Mouse (Mus musculus) urinary bladder, postnatal 25 days (tissue): ENCODE measurements around the gene Krtdap.
"Not testable (repeated sequence)": the region's sequence is repeated elsewhere in the genome, so short reads cannot be mapped to it uniquely, and the experiment has no call there.

Source experiments
- DNase-seq: peaks from one replicate; pipeline ENCODE4 v3.0.0; 2022; ENCODE audit warnings: low spot score

Krtdap gene

DNA sequence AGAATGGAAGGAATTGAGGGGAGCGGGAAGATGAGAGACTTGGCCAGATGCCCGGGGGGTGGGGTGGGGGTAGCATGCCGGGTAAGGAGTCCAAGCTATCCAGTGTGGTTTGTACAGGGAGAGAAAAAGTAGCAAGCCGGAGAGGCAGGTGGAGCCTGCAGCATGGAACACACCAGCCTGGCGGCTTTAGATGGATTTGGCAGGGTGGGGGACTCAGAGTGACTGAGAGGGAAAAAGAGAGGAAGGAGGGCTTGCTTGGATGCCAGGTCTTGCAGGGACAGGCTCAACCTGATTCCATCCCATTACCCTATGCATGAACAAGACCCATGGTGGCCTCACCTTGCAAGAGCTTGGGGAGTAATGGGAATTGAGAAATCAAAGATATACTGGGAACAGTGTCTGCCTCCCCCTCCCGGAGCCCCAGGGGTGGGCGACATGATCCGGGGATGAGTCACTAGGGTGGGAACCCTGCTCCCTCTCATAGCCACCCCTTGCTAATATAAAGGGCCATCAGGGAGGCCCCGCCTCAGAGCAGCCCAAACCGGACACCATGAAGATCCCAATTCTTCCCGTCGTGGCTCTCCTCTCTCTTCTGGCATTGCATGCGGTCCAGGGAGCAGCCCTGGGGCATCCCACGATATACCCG is at the start of gene Krtdap:
Krtdap (plus strand) TSS at position 520 of the 646 bp plus-strand sequence.
- DNase-seq, result no peak

- DNase-seq, result not testable (repeated sequence)
Measured at GRCm38 (mm10) chr7:30742570-30742969, 45.1 kb upstream of the Krtdap start.

DNA sequence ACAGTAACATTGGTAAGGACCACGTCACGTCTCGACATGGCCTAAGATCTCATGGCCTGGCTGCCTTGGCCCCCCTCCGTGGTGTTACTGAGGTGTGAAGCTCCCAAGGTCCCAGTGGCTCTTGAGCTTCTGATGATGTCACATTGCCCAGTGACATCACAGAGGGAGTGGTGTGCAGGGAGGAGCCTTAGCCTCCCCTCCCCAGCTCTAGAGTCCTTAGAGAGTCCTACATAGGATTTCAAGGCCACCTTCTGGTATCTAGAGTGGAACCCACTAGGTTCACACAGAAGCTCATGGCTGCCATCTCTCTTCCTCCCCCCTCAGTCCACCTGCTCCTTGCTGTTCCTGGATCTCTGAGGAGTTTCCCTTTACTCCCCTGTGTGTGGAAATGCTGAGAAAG is 44.1 kb upstream of the Krtdap start, which contains the start of gene Gapdhs:
Gapdhs (minus strand) TSS at position 65 of the 400 bp plus-strand sequence.
- not testable (repeated sequence) for DNase-seq

GRCm38 (mm10) chr7:30744022-30744598 is 43.6 kb upstream of the Krtdap start:
- peak; percentile 47 for DNase-seq

- peak; percentile 25 for DNase-seq
Measured at GRCm38 (mm10) chr7:30747525-30748204, 40.0 kb upstream of the Krtdap start.

DNA sequence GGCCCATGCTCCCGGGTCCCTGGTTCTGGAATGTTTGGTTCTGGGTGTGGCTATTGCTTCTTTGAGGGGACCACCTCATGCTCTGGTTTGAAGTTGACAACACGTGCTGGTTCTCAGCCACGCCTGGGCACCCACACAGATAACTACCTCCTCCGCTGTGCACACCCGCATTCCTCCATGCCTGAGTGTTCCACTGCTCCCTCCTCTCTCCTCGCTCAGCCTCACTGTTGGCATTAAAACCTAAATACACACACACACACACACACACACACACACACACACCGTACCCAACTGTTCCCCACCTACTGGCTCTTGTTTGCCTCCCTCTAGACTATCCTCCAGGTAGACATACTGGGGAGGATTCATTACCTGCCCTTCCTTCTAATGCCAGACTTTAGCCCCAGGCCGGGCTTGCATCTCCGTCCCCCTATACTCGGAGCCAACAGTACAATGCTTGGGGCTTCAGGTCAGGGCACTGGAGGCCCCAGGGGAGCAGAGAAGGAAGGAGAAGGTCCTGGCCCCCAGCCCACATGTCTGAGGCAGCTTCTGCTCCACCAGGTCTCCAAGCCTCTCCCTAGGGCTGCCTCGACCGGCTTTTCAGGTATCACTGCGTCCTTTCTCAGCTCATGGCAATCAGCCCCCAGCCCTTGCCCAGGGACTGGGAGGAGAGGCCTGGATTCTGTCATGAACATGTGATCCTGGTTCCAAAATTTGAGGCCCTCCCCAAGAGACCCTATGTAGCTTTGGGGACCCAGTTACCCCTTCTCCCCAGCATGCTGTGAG is 37.7 kb upstream of the Krtdap start:
- peak; percentile 35 for DNase-seq

- no peak for DNase-seq
Measured at GRCm38 (mm10) chr7:30751086-30751669, 36.5 kb upstream of the Krtdap start, which contains the start of gene Sbsn. Gene Sbsn (plus strand): TSS chr7:30751471.

- DNase-seq, result no peak
Measured at GRCm38 (mm10) chr7:30757001-30757400, 30.7 kb upstream of the Krtdap start.

- peak; percentile 37 for DNase-seq
Measured at GRCm38 (mm10) chr7:30758853-30759252, 28.8 kb upstream of the Krtdap start.

DNA sequence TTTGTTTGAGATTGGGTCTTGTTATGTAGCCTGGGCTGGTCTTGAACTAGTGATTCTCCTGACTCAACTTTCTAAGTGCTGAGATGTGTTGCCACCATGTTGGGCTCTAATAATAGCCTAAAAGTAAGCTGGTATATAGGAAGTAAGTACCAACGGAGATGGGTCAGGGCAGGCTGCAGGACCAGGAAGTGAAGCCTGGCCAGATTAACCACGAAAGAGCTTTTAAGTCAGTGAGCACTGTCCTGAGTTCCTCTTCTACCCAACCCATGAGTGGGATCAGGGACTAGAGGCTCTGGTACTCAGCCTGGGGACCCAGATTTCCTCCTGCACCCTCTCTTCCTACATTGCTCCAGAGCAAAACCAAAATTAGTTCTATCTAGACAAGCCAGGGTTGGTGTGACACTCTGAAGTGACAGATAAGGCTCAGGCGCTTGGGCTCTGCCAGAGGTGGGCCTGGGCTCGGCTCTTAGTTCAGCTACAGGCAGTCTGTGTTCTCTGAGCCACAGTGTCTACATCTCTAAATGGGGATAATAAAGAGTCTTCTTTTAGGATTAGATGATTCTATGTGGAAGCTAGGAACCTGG is 25.8 kb upstream of the Krtdap start:
- no peak for DNase-seq

DNA sequence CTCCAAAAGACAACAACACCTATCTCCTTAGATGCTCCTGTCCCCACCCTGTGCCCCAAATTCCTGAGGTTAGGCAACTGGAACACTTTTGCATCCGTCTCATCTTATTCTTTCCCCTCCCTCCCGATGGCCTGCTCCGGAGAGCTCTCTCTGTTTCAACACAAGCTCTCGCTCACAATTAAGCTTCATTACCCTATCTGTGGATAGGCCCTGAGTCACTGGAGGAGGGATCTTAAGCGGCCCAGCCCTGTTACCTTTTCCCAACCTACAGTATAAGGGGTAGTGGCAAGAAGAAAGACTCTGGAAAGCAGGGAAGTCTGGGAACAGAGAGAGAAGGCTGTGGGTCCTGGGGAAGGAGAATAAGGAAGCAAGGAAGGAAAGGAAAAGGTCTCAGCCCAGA is 24.2 kb upstream of the Krtdap start, which contains the start of gene Dmkn:
Dmkn (plus strand) TSS at position 301 of the 400 bp plus-strand sequence.
- no peak for DNase-seq

DNA sequence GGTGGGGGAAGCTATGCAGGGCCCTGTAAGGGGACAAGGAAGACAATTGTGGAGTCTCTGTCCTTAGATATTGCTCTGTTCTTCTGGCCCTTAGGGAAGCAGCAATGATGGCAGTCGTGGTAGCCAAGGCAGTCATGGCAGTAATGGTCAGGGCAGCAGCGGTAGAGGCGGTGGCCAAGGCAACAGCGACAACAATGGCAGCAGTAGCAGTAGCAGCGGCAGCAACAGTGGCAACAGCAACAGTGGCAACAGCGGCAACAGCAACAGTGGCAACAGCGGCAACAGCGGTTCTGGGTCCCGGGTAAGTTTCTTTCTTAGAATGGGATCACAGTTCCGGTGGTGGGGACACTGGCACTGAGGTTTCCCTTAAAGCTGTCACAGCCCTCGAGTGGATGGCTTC is 22.5 kb upstream of the Krtdap start:
- no peak for DNase-seq

- no peak for DNase-seq
Measured at GRCm38 (mm10) chr7:30766408-30766807, 21.3 kb upstream of the Krtdap start.

DNA sequence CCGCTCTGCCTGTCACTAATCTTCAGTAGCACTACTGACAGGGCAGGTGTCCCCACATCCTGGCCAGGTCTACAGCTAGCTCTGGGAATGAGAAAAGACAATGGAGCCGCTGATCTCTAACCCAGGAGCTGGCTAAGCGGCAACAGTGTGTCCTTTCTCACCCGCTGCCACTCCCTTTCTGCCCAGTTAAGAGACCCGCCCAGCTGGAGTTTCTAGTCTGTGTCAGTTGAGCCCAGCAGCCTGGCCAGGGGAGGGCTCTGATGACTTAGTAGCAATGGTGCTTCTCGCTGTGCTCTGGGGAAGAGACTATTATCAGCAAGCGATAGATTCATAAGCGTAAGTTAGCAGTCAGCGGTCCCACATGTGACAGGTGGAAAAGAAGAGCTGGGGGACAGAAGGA is 18.5 kb upstream of the Krtdap start:
- peak; percentile 31 for DNase-seq

DNA sequence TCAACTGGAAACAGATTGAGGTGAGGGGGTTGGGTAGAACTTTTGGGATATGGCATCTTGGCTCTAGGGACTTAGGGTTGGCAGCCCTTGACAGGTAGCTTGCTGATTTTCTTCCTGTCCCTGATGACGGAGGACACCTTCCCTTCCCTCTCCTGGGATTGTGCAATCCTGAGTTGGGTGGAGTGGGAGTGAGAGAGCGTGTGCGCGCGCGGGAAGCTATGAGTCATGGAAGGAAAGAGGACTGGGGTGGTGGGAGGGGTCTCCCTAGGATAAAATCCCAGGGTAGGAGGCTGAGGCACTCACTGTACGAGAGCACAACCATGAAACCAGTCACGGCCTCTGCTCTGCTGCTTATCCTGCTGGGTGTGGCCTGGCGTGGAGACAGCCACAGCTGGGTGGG is 11.6 kb upstream of the Krtdap start:
- DNase-seq, result peak; percentile 29

DNA sequence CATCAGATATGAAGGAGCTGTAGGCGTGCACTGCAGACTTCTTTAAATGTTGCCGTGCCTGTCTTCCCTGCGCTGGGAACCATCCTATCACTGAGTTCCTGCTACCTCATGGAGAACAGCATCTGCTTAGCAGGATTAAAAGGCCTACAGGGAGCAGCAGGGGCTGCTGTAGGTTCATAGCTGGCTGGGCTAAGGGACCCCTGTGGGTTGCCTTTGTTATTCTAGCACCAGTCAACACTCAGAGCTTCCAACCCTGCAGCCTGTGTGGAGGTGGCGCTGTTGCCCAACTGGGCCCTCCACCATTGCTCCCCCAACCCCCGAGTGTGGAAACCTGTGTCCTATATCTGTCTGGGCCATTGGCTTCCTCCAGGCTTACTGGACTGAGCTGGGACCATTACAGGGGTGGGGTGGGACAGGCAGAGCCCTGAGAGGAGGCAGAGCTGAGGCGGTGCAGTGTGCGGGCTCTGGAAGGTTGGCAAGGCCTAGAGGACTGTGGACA is 10.6 kb upstream of the Krtdap start:
- no peak for DNase-seq

DNA sequence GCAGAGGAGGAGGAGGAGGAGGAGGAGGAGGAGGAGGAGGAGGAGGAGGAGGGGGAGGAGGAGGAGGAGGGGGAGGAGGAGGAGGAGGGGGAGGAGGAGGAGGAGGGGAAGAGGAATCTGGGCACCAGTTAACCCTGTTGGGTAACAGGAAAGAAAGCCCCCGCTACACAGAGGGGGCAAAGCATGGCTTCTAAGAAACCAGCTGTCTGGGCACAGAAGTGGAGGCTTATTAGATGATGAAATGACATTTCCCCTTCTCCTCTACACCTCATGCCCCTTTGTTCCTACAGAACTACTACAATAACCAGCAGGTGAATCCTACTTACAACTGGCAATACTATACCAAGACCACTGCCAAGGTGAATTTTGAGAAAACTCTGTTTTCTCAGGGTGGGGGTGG is 9.8 kb upstream of the Krtdap start:
- no peak for DNase-seq

GRCm38 (mm10) chr7:30781792-30782191 is 5.9 kb upstream of the Krtdap start:
- no peak for DNase-seq

DNA sequence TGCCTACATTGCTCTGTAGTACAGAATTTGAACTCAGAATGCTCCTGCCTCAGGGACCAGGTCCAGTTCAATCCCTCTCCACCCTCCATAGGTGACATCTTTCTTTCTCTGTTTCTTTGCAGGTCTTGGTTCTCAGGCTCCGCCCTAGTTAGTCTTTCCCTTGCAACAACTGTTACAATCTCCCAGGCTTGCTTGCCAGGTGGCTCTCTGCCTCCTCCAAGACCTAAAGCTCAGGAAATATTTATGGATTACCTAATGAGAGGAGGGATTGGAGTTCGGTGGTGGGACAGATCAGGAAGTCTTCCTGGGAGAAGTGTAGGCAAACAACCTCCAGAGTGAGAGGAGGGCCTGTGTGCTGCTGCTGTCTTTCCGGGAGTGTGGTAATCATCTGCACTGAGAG is 5.0 kb upstream of the Krtdap start:
- no peak for DNase-seq

- DNase-seq, result no peak
Measured at GRCm38 (mm10) chr7:30785154-30785553, 2.5 kb upstream of the Krtdap start.
